In genomic region chr13:30358456-30359168, GRCm38 (mm10) we compare ENCODE assay signal across 14 mouse cellular contexts. TPM values are rescaled to one million over a fixed set of nuclear protein-coding genes. Genes with fewer than 3 reads are reported as not detected.
DNase-seq lines count a peak whose midpoint lies in the region; ATAC-seq and TF ChIP-seq lines count a peak whose summit lies in the region.
"Had no signal": no experiment of that assay in that cellular context is flagged by ENCODE, and none has a peak within 500 bp of the region (broad histone marks: within the 10 kb centered on the region; RNA-seq: fewer than 3 reads in every experiment).

No protein-coding gene starts in this region.

- no peaks in the 10 kb centered on the region for H3K36me3 ChIP-seq in CH12.LX (replicated peaks in 1 of 2; ENCODE audit: control insufficient read depth in 1 of 2, insufficient read depth in 1 of 2, low read length in 1 of 2)
- no peaks in the 10 kb centered on the region for H3K36me3 ChIP-seq in embryonic facial prominence, embryonic 11.5 days (replicated peaks; ENCODE audit: control insufficient read depth, insufficient read depth, low read depth, low read length)
- H3K36me3 ChIP-seq in midbrain, embryonic 11.5 days (ENCODE audit: control insufficient read depth, insufficient read depth, low read length), result no peaks in the 10 kb centered on the region
- H3K36me3 ChIP-seq: forebrain, embryonic 15.5 days; G1E; heart, embryonic 10.5 days; neural tube, embryonic 13.5 days had no signal

- peak in 1 of 2 experiments; percentile 86; a peak in 2 of 4 replicates for TF ChIP-seq CTCF in CH12.LX (conservative IDR thresholded peaks at IDR 0.05 in 1 of 2, IDR thresholded peaks at IDR 0.05 in 1 of 2; ENCODE audit: low read depth in 2 of 2, low read length in 2 of 2)

- H3K9me3 ChIP-seq in CH12.LX (replicated peaks; ENCODE audit: low read length), result no peaks in the 10 kb centered on the region
- H3K9me3 ChIP-seq in embryonic facial prominence, embryonic 11.5 days (replicated peaks; ENCODE audit: control insufficient read depth, low read length), result no peaks in the 10 kb centered on the region
- H3K9me3 ChIP-seq in midbrain, embryonic 11.5 days (ENCODE audit: control insufficient read depth, low read length), result no peaks in the 10 kb centered on the region
- H3K9me3 ChIP-seq: forebrain, embryonic 15.5 days; G1E; heart, embryonic 10.5 days; megakaryocyte, embryonic 14.5 days; neural tube, embryonic 13.5 days had no signal

- no peak overlapping the region for H3K4me3 ChIP-seq in CH12.LX (replicated peaks in 1 of 3; ENCODE audit: low read depth in 2 of 3, low read length in 2 of 3, poor library complexity in 1 of 3)
- no peak overlapping the region for H3K4me3 ChIP-seq in embryonic facial prominence, embryonic 11.5 days (ENCODE audit: low read depth, low read length)
- H3K4me3 ChIP-seq in midbrain, embryonic 11.5 days (ENCODE audit: low read depth, low read length), result no peak overlapping the region
- H3K4me3 ChIP-seq: forebrain, embryonic 15.5 days; heart, embryonic 10.5 days; megakaryocyte, embryonic 14.5 days; neural tube, embryonic 13.5 days had no signal

- no peaks in the 10 kb centered on the region for H3K79me2 ChIP-seq in CH12.LX (replicated peaks; ENCODE audit: control insufficient read depth, extremely low read depth, insufficient read depth, poor library complexity, severe bottlenecking)

- H3K4me2 ChIP-seq in CH12.LX (ENCODE audit: insufficient read depth, low read depth, poor library complexity, severe bottlenecking), result no peak overlapping the region
- H3K4me2 ChIP-seq in embryonic facial prominence, embryonic 11.5 days (ENCODE audit: low read depth, low read length), result no peak overlapping the region
- H3K4me2 ChIP-seq in midbrain, embryonic 11.5 days, result no peak overlapping the region
- H3K4me2 ChIP-seq: forebrain, embryonic 15.5 days; neural tube, embryonic 13.5 days had no signal

- no peak for TF ChIP-seq POLR2A in CH12.LX (IDR thresholded peaks at IDR 0.05; ENCODE audit: low read depth, low read length)

- ATAC-seq in embryonic facial prominence, embryonic 11.5 days (replicated peaks; ENCODE audit: insufficient number of reproducible peaks, low FRiP score, low TSS enrichment, low read depth), result no peak
- no peak for ATAC-seq in midbrain, embryonic 11.5 days (ENCODE audit: low FRiP score)
- ATAC-seq: forebrain, embryonic 15.5 days had no signal

- H3K27ac ChIP-seq in CH12.LX (ENCODE audit: insufficient read depth, low read depth), result no peak overlapping the region
- H3K27ac ChIP-seq in embryonic facial prominence, embryonic 11.5 days (replicated peaks; ENCODE audit: low read depth, low read length), result no peak overlapping the region
- no peak overlapping the region for H3K27ac ChIP-seq in midbrain, embryonic 11.5 days (ENCODE audit: low read depth, low read length)
- H3K27ac ChIP-seq: forebrain, embryonic 15.5 days; heart, embryonic 10.5 days; neural tube, embryonic 13.5 days had no signal

- TF ChIP-seq EP300 in CH12.LX (IDR thresholded peaks at IDR 0.05; ENCODE audit: low read length), result no peak

- peak; percentile 24 for DNase-seq in embryo, embryonic 10 days (ENCODE audit: low spot score)
- no peak for DNase-seq in embryo, embryonic 9.5 days (ENCODE audit: extremely low spot score)
- DNase-seq in kidney, postnatal 4 days, result peak; percentile 38 to 45
- no peak for DNase-seq in kidney, adult 8-10 months
- peak; percentile 47 for DNase-seq in CH12.LX (ENCODE audit: extremely low read depth)
- DNase-seq in embryonic facial prominence, embryonic 11.5 days (ENCODE audit: low spot score), result peak; percentile 23
- no peak for DNase-seq in midbrain, embryonic 11.5 days (ENCODE audit: low spot score, missing footprints)
- no peak for DNase-seq in cerebellum, postnatal 25 days
- DNase-seq: right cerebral cortex, postnatal 4 days had no signal

- peak; percentile 60 for TF ChIP-seq RAD21 in CH12.LX (IDR thresholded peaks at IDR 0.05; ENCODE audit: low read depth, low read length)

- WGBS in embryonic facial prominence, embryonic 11.5 days, result 73% methylated on average over 4 of the region's 4 CpGs
- 67% methylated on average over 4 of the region's 4 CpGs for WGBS in midbrain, embryonic 11.5 days

- in situ Hi-C loops in CH12.LX (cut with MboI; ENCODE audit: low pct_ligation_motif_present, low pct_unique_long_range_greater_than_20kb, low sequenced_read_pairs), result no loop called here

- H3K4me1 ChIP-seq in CH12.LX (ENCODE audit: control insufficient read depth in 1 of 2, insufficient read depth in 2 of 2), result peaks cover 5 to 28% of the 10 kb centered on the region in 2 experiments; a peak in 3 of 4 replicates
- no peaks in the 10 kb centered on the region; the same call in 1 of the 2 replicates for H3K4me1 ChIP-seq in embryonic facial prominence, embryonic 11.5 days (ENCODE audit: control insufficient read depth, insufficient read depth, low read length)
- no peaks in the 10 kb centered on the region for H3K4me1 ChIP-seq in midbrain, embryonic 11.5 days (ENCODE audit: control insufficient read depth, insufficient read depth, low read length)
- H3K4me1 ChIP-seq: heart, embryonic 10.5 days; megakaryocyte, embryonic 14.5 days; neural tube, embryonic 13.5 days had no signal

- no peak overlapping the region for H3K9ac ChIP-seq in CH12.LX (ENCODE audit: insufficient read depth, low read depth)
- H3K9ac ChIP-seq in embryonic facial prominence, embryonic 11.5 days (replicated peaks; ENCODE audit: low read length), result no peak overlapping the region
- H3K9ac ChIP-seq in midbrain, embryonic 11.5 days (ENCODE audit: low read length), result no peak overlapping the region
- H3K9ac ChIP-seq: forebrain, embryonic 15.5 days; neural tube, embryonic 13.5 days had no signal

- H3K27me3 ChIP-seq in CH12.LX (replicated peaks), result no peaks in the 10 kb centered on the region
- no peaks in the 10 kb centered on the region for H3K27me3 ChIP-seq in embryonic facial prominence, embryonic 11.5 days (ENCODE audit: control insufficient read depth, insufficient read depth, low read length)
- H3K27me3 ChIP-seq in midbrain, embryonic 11.5 days (ENCODE audit: control insufficient read depth, insufficient read depth, low read length), result no peaks in the 10 kb centered on the region
- H3K27me3 ChIP-seq: forebrain, embryonic 15.5 days; megakaryocyte, embryonic 14.5 days; neural tube, embryonic 13.5 days had no signal

- dilution Hi-C loops in CH12.LX (cut with MboI; ENCODE audit: extremely low pct_ligation_motif_present, extremely low pct_unique_long_range_greater_than_20kb, low sequenced_read_pairs), result no loop called here

TF ChIP-seq in CH12.LX, 34 proteins besides CTCF, POLR2A, EP300 and RAD21:
- TF ChIP-seq ZKSCAN1 (IDR thresholded peaks at IDR 0.05; ENCODE audit: borderline replicate concordance, low read depth, low read length), result no peak
- peak; percentile 76 for TF ChIP-seq SMC3 (IDR thresholded peaks at IDR 0.05; ENCODE audit: low read depth, low read length)
- no peak for TF ChIP-seq UBTF (IDR thresholded peaks at IDR 0.05; ENCODE audit: low read depth, low read length)
- TF ChIP-seq GABPA (IDR thresholded peaks at IDR 0.05; ENCODE audit: insufficient replicate concordance, low read depth, low read length), result no peak
- no peak for TF ChIP-seq MAFK (IDR thresholded peaks at IDR 0.05; ENCODE audit: insufficient replicate concordance, low read length)
TF ChIP-seq in CH12.LX: peak in this region for 1.

RNA-seq across cellular contexts. Expression of gene Agtr1a, which starts 22.4 kb away (rescaled TPM):
- total RNA-seq in CH12.LX (2012; rRNA removed) (not detected in 2 replicates), CH12.LX (2014; rRNA removed) (not detected in 2 replicates)
- 0.78 TPM in 1 of 2 replicates, not detected in the other for polyA plus RNA-seq in CH12.LX (2012; ENCODE audit: insufficient read length, low read depth)
- 2.6 and 3.4 TPM in 2 replicates for polyA plus RNA-seq in embryonic facial prominence, embryonic 11.5 days (2014; fragmentation: Nextera tagmentation; extraction: Ambion mirVana)
- polyA plus RNA-seq in midbrain, embryonic 11.5 days (2014; fragmentation: Nextera tagmentation; extraction: Ambion mirVana), result 1.3 and 1.7 TPM in 2 replicates
- polyA plus RNA-seq: G1E had no signal

Comparison
In these comparisons a context has a peak if more than half of its experiments do, and no peak if none do; other contexts are left out.
1. DNase-seq: peak in embryo, embryonic 10 days (single experiment), kidney, postnatal 4 days (2 of 2), CH12.LX (single experiment) and embryonic facial prominence, embryonic 11.5 days (single experiment); none in embryo, embryonic 9.5 days (single experiment), kidney, adult 8-10 months (0 of 2), midbrain, embryonic 11.5 days (single experiment) and cerebellum, postnatal 25 days (0 of 2).